Mouse (Mus musculus): ENCODE results near the gene Galnt14.
A peak's percentile ranks its signal among the peaks of the same experiment; 100 is the strongest.

Galnt14 gene

DNA sequence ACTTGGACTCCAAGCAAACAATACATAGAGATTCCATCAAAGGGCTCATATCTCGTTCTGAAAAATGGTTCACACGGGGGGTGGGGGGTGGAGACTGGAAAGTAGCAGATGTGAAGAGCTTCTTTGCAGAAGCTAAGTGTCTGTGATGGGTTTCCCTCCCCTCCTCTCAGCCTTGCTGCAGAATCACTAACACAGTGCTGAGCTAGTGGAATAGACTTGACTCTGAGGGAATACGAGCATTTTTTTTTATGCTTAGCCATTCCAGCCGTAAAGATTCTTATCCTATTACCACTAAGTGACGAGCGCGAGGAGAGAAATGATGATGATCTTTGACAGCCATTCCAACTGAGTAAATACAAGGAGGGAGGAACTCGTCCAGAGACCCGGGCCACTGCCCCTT is 142.0 kb downstream of the Galnt14 start:
- no peak for DNase-seq

GRCm38 (mm10) chr17:73561149-73561548 is 149.1 kb downstream of the Galnt14 start:
- peak; percentile 21 for DNase-seq

GRCm38 (mm10) chr17:73560208-73560784 is 150.0 kb downstream of the Galnt14 start:
- peak; percentile 66 for DNase-seq

- peak; percentile 14 for DNase-seq
Observed at GRCm38 (mm10) chr17:73559498-73559897, 150.8 kb downstream of the Galnt14 start.

DNA sequence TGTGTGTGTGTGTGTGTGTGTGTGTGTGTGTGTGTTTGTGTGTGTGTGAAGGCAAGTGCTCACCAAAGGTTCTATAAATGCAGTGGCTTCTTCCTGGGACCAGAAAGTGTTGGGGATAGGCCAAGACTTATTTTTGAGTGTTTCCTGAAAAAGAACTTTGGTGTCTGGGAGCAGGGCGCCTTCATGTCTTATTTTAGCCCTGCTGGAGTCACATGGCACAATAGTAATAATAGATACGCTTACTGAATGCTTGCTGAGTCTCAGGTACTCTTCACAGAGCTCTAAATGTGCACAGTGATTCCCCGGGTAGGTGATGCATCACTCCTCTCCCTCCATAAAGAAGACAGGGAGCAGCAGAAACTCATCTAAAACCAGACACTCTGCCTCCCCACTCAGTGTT is 153.2 kb downstream of the Galnt14 start:
- peak; percentile 24 for DNase-seq

DNA sequence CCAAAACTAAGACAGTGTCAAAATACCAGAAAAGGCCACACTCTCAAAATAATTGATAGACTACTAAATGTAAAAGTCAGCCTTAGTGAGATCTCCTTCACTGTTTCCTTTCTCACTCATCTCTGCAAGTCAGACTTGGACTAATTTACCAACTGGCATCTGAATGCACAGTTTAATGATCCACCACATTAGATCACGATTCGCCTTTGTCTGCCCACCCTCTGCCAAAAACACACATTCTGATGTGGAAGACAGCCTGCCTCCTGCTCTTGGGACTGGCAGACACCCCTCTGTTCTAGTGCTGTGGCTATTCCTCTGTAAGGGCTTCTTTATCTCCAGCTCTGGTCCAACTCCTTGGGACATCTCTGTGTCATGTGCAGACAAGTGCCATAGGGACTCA is 153.8 kb downstream of the Galnt14 start:
- DNase-seq, result no peak

GRCm38 (mm10) chr17:73554668-73555067 is 155.6 kb downstream of the Galnt14 start:
- no peak for DNase-seq

GRCm38 (mm10) chr17:73548783-73549566 is 161.3 kb downstream of the Galnt14 start:
- no peak for DNase-seq

DNA sequence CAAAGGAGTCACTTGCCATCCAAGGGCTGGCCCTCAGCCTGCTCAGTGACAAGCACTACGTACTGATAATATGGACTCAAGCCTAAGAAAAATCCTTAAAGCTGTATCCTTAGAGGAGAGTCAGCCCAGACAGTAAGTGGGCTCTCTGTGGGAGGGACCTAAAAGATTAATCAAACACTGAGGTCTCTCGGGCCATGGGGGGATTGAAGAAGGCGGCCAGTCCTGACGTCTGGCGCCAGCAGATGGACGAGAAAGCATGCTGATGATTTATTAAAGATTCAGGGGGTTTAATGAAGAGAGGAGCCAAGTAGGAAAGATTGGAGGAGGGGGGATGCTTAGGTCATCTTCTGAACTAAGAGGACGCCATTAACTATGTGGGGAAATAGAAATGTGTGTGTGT is 162.1 kb downstream of the Galnt14 start:
- DNase-seq, result no peak

DNA sequence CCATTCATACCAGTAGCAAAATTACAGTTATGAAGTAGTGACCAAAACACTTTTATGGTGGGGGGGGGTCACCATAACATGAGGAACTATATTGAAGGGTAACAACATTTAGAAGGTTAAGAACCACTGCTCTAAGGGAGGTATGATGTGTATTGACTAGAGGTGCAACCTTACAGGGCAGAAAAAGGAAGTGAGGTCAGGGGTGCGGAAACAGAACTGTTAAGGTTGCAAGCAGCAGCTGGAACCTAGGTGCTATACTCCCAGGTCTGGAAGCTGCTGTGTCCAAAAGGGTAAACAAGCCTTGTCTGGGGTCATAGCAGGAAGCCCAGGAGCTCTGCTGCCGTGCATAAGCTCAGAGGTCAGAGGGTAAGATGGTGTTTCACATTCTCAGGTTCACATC is 162.8 kb downstream of the Galnt14 start:
- DNase-seq, result no peak

GRCm38 (mm10) chr17:73541911-73542310 is 168.3 kb downstream of the Galnt14 start:
- no peak for DNase-seq

DNA sequence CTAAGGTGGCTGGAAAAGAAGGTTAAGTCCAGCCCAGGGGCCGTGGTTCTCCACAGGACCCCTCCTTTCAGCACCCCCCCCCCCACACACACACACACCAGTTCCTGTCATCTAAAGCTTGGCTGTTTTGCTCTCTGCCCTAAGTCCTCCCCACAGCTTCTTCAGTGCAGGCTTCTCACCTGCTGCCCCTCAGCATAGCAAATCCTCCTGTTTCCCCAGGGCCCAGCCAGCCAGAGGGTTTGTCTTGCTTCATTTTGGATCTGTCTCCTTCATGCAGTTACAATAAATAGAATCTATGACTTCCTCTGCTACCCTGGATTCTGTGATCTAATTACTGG is 169.1 kb downstream of the Galnt14 start:
- no peak for DNase-seq

DNA sequence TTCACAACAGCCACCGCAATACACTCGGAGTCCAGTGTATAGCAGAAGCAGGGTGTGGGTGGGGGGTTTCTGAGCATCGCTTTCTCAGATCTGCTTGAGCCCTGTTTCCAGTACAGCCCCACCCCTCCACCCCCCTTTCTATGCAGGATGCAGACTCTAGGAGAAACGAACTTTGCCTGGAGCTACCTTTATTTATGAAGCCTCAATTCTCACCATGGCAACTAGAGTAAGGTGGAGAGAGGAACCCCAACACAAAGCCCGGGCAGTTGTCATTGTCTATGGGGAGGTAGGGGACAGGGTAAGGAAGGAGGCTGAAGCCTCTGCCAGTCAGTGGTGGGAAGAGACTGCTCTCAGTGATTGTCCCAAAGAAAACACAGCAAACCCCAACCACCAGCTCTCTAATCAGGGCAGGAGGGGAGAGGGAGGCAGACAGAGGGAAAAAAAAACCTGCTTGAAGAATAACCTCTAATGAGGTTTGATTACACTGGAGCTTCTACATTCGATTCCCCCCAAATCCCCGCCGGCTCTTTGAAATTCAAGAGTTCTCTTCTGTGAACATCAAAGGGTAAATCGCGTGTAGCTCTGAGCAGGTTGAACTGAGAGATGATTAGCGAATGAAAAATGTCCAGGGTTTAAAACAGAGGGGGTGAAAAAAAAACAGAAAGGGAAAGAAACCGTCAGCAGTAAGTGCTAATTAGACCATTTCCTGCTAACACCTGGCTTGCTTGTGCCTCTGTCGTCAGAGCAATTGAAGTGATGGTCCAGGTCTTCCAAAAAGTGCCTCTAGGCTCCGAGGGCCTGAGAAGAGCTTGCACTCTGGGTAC is 169.6 kb downstream of the Galnt14 start:
- no peak for DNase-seq

DNA sequence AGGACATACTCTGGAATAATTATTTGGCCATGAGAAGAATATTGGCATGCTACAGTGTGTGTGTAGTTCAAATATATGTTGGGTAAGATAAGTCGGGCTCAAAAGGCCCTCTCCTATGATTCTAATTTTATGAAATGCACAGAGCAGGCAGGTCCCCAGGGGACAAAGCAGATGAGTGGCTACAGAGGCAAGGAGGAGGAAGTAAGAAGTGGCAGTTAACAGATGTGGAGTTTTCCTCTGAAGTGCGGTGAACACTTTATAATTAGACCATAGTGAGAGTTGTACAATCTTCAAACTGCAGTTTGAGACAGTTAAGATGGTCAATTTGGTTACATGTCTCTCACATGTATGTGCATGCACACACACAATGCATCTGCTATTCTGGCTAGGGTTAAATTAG is 178.4 kb downstream of the Galnt14 start:
- DNase-seq, result no peak

DNA sequence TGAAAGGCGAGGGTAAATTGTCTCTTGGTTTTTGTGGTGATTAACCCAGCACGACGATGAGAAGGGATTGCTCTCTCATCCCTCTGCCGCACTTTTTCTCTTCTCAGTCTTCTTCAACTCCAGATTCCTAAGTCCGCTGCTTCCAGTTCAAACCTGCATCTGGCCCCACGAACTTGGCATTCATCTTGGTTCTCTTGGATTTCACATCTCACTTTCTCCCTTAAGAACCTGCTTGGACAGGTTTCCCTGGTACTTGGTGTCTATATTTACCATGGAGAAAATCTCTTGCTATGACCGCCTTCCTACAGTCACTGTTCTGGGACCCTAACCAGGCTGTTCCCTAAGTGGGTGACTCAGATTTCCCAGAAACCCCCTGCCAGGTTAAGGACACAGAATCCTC is 188.1 kb downstream of the Galnt14 start:
- no peak for DNase-seq

GRCm38 (mm10) chr17:73519350-73519749 is 190.9 kb downstream of the Galnt14 start:
- DNase-seq, result peak; percentile 67

DNA sequence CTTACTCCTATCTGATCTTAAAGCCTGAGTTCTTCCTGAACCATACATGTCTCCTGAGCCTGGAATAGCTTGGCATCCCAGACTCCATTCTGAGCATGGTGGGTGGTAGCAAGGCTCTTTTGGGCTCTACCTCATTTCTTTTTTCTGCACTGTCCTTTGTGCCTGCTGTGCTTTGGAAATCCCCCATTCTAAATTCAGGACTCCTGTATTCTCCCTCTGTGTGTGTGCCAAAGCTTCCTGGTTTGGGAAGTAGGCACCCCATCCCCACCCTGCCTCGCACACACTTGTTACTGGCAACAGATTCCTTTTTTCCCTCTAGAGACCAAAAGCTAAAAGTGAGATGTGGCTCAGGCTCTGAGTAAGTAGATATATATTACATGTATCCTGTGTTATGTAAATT is 191.9 kb downstream of the Galnt14 start:
- DNase-seq, result peak; percentile 68

GRCm38 (mm10) chr17:73515506-73515905 is 194.7 kb downstream of the Galnt14 start:
- peak; percentile 43 for DNase-seq

- DNase-seq, result no peak
Observed at GRCm38 (mm10) chr17:73514862-73515261, 195.4 kb downstream of the Galnt14 start.

- DNase-seq, result no peak
Observed at GRCm38 (mm10) chr17:73514258-73514657, 196.0 kb downstream of the Galnt14 start.

GRCm38 (mm10) chr17:73512844-73513243 is 197.4 kb downstream of the Galnt14 start:
- no peak for DNase-seq

DNA sequence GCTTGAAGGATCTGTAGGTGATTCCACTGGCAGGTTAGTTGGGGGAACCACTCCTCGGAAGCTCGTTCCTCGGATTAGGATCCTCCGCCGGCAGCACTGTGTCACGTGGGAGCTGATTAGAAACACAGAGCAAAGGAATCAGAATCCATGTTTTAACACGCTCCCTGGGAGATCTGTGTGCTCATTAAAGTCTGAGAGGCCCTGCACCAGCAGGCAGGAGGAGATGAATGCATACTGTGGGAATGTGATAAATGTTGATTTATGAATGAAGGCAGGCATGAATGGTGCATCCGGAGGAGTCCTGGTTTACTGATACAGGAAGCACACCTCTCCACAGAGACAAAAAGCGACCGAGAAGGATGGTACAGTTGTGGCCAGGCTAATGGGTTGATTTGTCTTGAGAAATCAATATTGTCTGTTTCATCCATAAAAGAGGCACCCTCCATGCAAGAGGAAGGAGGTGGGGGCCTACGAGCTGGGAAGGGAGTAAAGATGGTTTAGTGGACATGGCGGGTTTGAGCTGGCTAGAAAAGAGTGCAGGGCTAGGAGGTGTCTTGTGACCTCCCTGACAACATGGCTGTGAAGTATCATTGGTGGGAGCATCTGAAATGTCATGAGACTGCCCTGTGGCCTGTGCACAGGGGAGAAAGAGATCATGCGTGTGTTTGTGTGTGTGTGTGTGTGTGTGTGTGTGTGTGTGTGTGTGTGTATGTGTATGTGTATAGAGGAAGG is 202.3 kb downstream of the Galnt14 start:
- no peak for DNase-seq

- no peak for DNase-seq
Observed at GRCm38 (mm10) chr17:73504111-73504510, 206.1 kb downstream of the Galnt14 start.
